In the genomic region with DNA sequence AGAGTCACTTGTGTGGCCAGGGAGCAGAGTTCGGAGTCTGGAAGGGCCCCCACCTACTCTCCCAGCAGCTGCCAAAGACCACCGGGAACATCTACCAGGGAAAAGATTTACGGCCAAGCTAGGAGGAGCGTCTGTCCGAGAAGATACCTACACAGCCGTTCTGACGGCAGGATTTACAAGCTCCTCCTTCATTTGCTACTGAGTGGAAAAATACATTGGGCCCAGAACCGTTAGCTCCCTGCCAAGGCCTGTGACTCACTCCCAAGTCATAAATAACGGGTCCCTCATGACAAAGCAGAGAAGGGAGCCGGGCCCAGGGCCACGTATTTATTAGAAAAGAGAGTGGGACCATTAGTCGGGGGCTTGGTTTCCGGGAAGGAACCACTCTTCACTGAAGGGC, we compare ENCODE assay signal across 9 mouse cellular contexts.
A peak's percentile ranks its signal among the peaks of the same experiment; 100 is the strongest.
DNase-seq lines count a peak whose midpoint lies in the region; ATAC-seq lines count a peak whose summit lies in the region.
"Had no signal": no experiment of that assay in that cellular context is flagged by ENCODE, and none has a peak within 500 bp of the region (broad histone marks: within the 10 kb centered on the region; RNA-seq: fewer than 3 reads in every experiment).

No protein-coding gene starts in this region.

- peaks cover 8% of the 10 kb centered on the region for H3K4me1 ChIP-seq in lung, embryonic 16.5 days (replicated peaks; ENCODE audit: control insufficient read depth, insufficient read depth, low read length)
- H3K4me1 ChIP-seq in midbrain, embryonic 15.5 days: no peaks in the 10 kb centered on the region
- H3K4me1 ChIP-seq in midbrain, embryonic 14.5 days (ENCODE audit: control insufficient read depth, insufficient read depth, low read length): no peaks in the 10 kb centered on the region

- no peaks in the 10 kb centered on the region for H3K27me3 ChIP-seq in lung, embryonic 16.5 days (ENCODE audit: control insufficient read depth, insufficient read depth, low read depth, low read length)
- H3K27me3 ChIP-seq in midbrain, embryonic 15.5 days (replicated peaks): no peaks in the 10 kb centered on the region
- H3K27me3 ChIP-seq in midbrain, embryonic 14.5 days (ENCODE audit: control insufficient read depth, insufficient read depth, low read length): no peaks in the 10 kb centered on the region

- no peaks in the 10 kb centered on the region for H3K36me3 ChIP-seq in lung, embryonic 16.5 days (ENCODE audit: control insufficient read depth, insufficient read depth, low read length)
- no peaks in the 10 kb centered on the region for H3K36me3 ChIP-seq in midbrain, embryonic 15.5 days (replicated peaks)
- no peaks in the 10 kb centered on the region for H3K36me3 ChIP-seq in midbrain, embryonic 14.5 days (ENCODE audit: control insufficient read depth, insufficient read depth, low read length)
- H3K36me3 ChIP-seq: embryonic facial prominence, embryonic 12.5 days had no signal

- H3K4me2 ChIP-seq in lung, embryonic 16.5 days (ENCODE audit: low read depth, low read length): no peak overlapping the region
- H3K4me2 ChIP-seq in midbrain, embryonic 15.5 days: no peak overlapping the region
- H3K4me2 ChIP-seq in midbrain, embryonic 14.5 days (ENCODE audit: low read length): no peak overlapping the region
- H3K4me2 ChIP-seq: embryonic facial prominence, embryonic 12.5 days had no signal

- H3K27ac ChIP-seq in lung, embryonic 16.5 days (ENCODE audit: low read length): no peak overlapping the region
- no peak overlapping the region for H3K27ac ChIP-seq in midbrain, embryonic 15.5 days
- no peak overlapping the region for H3K27ac ChIP-seq in midbrain, embryonic 14.5 days (replicated peaks; ENCODE audit: low read depth, low read length)
- H3K27ac ChIP-seq: embryonic facial prominence, embryonic 12.5 days had no signal

- H3K9ac ChIP-seq in lung, embryonic 16.5 days (ENCODE audit: low read length): no peak overlapping the region
- H3K9ac ChIP-seq in midbrain, embryonic 15.5 days: no peak overlapping the region
- no peak overlapping the region for H3K9ac ChIP-seq in midbrain, embryonic 14.5 days (replicated peaks; ENCODE audit: low read length)
- H3K9ac ChIP-seq: embryonic facial prominence, embryonic 12.5 days had no signal

- 44% methylated on average over 13 of the region's 13 CpGs for WGBS in lung, embryonic 16.5 days
- 87% methylated on average over 13 of the region's 13 CpGs for WGBS in midbrain, embryonic 15.5 days
- WGBS in midbrain, embryonic 14.5 days: 86% methylated on average over 13 of the region's 13 CpGs

- H3K9me3 ChIP-seq in lung, embryonic 16.5 days (ENCODE audit: control insufficient read depth, low read length): no peaks in the 10 kb centered on the region
- H3K9me3 ChIP-seq in midbrain, embryonic 15.5 days: no peaks in the 10 kb centered on the region
- H3K9me3 ChIP-seq in midbrain, embryonic 14.5 days (ENCODE audit: control insufficient read depth, low read length): no peaks in the 10 kb centered on the region
- H3K9me3 ChIP-seq: embryonic facial prominence, embryonic 12.5 days had no signal

- peak; percentile 59; the same call in 1 of the 2 replicates for ATAC-seq in lung, embryonic 16.5 days (ENCODE audit: low read depth)
- ATAC-seq in midbrain, embryonic 15.5 days (replicated peaks): no peak
- no peak for ATAC-seq in midbrain, embryonic 14.5 days (ENCODE audit: low FRiP score, low TSS enrichment)

- intact Hi-C loops in gastrocnemius, postnatal 36 days (cut with DNase I): loop anchor here (10.0 kb wide), 1 partner anchor 318 kb away; no protein-coding TSS in a partner anchor

- H3K4me3 ChIP-seq in lung, embryonic 16.5 days (ENCODE audit: low read length): no peak overlapping the region
- H3K4me3 ChIP-seq in midbrain, embryonic 15.5 days: no peak overlapping the region
- no peak overlapping the region for H3K4me3 ChIP-seq in midbrain, embryonic 14.5 days (replicated peaks; ENCODE audit: low read depth, low read length)
- H3K4me3 ChIP-seq: embryonic facial prominence, embryonic 12.5 days had no signal

- peak; percentile 10 to 17 for DNase-seq in frontal cortex, postnatal 36 days (ENCODE audit: low spot score in 2 of 2)
- DNase-seq in frontal cortex, postnatal 14 days (ENCODE audit: low spot score in 2 of 2): no peak
- peak; percentile 82 for DNase-seq in Muller cell, postnatal 12 days (ENCODE audit: inconsistent ontology term)
- DNase-seq in gastrocnemius, postnatal 36 days: peak; percentile 48 to 61
- DNase-seq in T-cell, adult 2 months (ENCODE audit: low spot score): no peak
- no peak for DNase-seq in midbrain, embryonic 14.5 days

Comparison
In these comparisons a context has a peak if more than half of its experiments do, and no peak if none do; other contexts are left out.
1. DNase-seq: peak in frontal cortex, postnatal 36 days (2 of 2), Muller cell, postnatal 12 days (single experiment) and gastrocnemius, postnatal 36 days (2 of 2); none in frontal cortex, postnatal 14 days (0 of 2), T-cell, adult 2 months (single experiment) and midbrain, embryonic 14.5 days (single experiment).